Mouse (Mus musculus): ENCODE results near the gene Nos2.

DNA sequence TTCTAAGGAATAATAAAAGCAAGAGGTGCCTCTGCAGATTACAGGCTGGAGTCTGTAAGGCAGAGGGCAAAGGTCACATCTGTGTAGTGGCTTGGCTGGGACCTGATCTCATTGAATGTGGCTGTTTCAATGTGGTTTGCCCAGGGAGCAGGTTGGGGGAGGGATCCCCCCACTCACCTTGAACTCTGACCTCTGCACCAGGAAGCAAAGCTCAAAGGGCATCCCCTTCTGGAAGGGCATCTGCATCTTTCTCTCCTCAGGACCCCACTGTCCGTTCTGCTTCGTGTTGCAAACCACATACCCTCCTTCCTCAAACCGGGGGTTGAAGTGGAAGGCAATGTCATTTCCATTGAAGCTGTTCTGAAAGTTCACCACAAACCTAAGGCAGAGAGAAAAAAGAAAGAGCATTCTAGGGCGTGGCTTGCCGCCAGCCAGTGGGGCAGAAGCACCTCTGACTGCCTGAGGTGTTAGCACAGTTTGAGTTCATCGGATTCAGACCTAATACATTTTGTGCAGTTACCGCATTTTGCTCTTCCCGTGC lies 52.3 kb downstream of the Nos2 start:
- TF ChIP-seq CTCF (IDR thresholded peaks at IDR 0.05; ENCODE audit: borderline replicate concordance, control insufficient read depth, extremely low read depth, insufficient read depth, low read length, poor library complexity) (no peak), POLR2A (IDR thresholded peaks at IDR 0.05; ENCODE audit: control insufficient read depth, extremely low read depth, insufficient read depth, low read length, poor library complexity) (no peak)
